Mouse (Mus musculus): ENCODE data around the gene Trp53bp2.

Gene Trp53bp2

GRCm38 (mm10) chr1:182408684-182409327, at the start of gene Trp53bp2:
Gene Trp53bp2, plus strand, starts transcription at chr1:182409172.
- in situ Hi-C loops (cut with MboI, MseI), result no loop called here

DNA sequence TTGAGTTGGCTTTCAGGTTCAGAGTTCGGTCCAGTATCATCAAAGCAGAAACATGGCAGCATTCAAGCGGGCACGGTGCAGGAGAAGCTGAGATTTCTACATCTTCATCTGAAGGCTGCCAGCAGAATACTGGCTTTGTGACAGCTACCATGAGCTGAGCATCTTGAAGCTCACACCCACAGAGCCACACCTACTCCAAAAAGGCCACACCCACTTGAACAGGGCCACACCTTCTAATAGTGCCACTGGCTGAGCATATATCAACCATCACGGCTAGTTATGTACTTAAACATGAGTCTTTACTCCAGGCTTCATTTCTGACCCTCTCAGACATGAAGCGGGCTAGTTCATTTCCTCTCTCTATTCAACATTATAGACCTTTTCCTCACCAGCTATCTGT, 46.3 kb upstream of the Trp53bp2 start:
- in situ Hi-C loops (cut with MboI, MseI), result no loop called here

DNA sequence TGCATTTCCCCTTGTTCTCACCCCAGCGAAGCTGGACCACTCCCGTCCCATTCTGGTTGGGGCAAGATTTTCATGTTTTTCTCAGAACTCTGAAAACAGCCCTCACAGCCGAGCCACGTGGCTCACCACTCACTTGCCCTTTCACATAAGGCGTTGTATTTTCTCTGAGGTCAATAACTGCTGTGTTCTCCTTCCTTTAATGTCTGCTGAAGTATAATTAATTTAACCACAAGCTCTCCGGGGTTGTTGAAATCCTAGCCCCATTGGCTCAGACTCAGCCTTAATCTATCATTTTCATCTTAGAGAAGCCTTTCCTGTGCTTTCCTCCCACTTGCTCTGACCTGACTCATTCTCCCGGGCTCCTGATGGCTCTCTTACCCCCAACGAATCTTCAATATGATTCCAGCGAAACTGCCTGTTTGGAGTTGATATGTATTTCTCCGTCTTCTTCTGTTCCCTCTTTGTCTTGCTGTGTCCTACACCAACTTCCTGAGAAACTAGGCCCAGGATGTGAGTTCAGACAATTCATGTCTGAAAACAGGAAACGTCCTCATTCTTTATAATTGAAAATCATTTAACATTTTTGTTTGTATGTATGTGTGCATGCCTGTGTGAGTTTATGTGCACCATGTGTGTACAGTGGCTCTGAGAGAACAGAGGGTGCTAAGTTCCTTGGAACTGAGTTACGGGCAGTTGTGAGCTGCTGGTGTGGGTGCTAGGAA, 45.1 kb upstream of the Trp53bp2 start:
- in situ Hi-C loops (cut with MboI, MseI), result no loop called here

DNA sequence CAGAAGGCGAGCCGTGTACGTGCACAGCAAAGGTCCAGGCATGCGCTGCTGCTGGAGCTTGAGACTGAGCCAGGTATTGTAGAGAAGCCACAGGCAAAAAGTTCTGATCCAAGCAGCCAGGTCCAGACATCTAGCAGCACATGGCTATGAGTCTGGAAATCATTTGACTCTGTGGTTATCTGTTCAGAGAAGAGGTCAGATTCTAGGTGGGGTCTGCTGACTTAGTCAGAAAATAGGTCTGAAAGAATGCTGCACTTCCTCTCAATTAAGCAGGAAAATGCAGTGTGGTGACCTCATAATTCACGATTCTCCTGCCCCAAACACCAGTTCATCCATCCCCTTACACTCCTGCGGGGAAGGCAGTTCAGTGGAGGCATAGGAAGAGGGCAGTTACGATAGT, 40.7 kb upstream of the Trp53bp2 start:
- in situ Hi-C loops (cut with MboI, MseI), result no loop called here

GRCm38 (mm10) chr1:182368782-182369181, 40.2 kb upstream of the Trp53bp2 start:
- in situ Hi-C loops (cut with MboI, MseI), result no loop called here

- in situ Hi-C loops (cut with MboI, MseI), result no loop called here
These were observed 39.5 kb upstream of the Trp53bp2 start for GRCm38 (mm10) chr1:182369435-182369834.

DNA sequence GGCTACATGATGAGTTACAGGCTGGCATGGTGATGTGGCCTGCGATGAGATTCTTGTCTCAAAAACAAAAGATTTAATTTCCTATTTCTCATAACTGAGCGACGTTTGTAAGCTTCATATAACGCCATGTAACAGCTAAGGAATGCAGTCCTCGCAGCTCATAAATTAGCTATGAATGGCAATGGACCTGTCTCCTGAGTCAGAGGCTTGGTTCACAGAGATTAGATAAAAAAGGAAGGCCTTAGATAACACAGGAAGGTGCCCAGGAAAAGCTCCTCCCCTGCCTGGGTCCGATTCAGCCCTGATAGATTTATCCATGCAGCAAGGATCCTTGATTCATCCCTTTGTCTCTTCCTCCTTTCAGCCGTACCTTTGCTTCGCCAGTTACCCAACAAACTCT, 37.1 kb upstream of the Trp53bp2 start:
- in situ Hi-C loops (cut with MboI, MseI), result no loop called here

GRCm38 (mm10) chr1:182376221-182376620, 32.8 kb upstream of the Trp53bp2 start:
- in situ Hi-C loops (cut with MboI, MseI), result no loop called here

DNA sequence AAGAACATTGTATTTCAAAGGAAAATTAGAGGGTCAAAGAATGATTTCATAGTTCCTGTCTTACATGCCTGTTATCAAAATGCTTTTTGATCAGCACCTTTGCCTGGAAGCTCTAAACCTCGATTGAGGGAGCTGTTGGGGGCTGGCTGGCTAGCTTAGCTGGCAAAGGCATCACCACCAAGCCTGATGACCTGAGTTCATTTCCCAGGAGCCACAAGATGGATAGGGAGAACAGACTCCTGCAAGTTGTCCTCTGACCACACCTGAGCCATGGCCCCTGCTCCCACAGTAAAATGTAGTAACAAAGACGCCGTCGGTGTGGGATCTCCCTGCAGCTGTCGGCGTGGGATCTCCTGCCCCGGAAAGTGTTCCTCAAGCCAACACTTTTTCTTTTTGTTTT, 32.1 kb upstream of the Trp53bp2 start:
- in situ Hi-C loops (cut with MboI, MseI), result no loop called here

DNA sequence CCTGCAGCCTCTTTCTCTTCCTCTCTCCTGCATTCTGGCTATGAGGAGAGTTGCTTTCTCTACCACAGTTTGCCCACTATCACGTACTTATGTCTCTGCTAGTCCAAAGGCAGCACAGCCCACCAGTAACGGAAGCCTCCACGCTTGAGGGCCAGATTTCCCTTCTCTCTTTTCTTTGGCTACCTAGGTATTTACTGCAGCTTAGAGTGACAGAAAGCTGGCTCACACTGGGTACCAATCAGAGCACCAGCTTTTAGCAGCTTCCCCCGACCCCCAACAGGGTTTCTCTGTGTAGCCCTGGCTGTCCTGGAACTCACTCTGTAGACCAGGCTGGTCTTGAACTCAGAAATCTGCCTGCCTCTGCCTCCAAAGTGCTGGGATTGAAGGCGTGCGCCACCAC, 31.5 kb upstream of the Trp53bp2 start:
- in situ Hi-C loops (cut with MboI, MseI), result no loop called here

- in situ Hi-C loops (cut with MboI, MseI), result no loop called here
These were observed 30.7 kb upstream of the Trp53bp2 start for GRCm38 (mm10) chr1:182378205-182378835.

DNA sequence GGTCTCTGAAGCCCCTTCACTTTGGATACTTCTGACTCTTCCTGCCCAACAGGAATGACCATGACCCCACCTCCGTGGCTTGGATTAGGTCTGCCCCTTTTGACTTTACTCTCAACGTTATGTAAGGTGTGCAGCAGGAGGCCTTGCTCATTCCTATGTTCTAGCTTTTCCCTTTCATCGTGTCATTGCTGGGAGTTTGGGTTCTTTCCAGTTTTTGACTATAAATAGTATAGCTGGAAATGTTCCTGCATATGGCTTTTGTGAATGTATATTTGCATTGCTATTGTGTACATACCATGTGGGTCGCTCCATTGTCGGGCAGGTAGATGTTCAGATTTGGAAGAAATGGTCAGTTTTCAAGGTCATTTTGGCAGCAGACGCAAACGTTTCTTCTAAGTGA, 30.1 kb upstream of the Trp53bp2 start:
- in situ Hi-C loops (cut with MboI, MseI), result no loop called here

- in situ Hi-C loops (cut with MboI, MseI), result no loop called here
These were observed 28.3 kb upstream of the Trp53bp2 start for GRCm38 (mm10) chr1:182380683-182381082.

- in situ Hi-C loops (cut with MboI, MseI), result no loop called here
These were observed 27.6 kb upstream of the Trp53bp2 start for GRCm38 (mm10) chr1:182381327-182381726.

DNA sequence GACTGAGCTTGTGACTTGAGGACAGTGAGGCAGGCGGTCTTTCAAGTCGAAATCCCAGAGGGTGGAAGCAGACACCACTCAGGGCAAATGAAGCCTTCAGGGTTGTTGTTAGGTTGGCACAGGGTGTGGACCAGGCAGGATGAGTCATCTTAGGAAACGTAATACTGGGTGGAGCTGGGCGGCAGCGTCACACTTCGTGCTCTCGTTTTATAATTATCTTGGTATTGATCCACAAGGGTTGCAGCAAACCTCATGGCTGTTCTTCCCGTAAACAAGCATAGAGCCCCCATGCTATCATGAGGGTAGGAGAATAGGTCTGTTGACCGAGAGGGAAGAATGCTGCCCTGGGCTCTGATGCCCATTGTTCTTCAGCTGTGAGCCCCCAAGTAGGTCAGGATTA, 25.9 kb upstream of the Trp53bp2 start:
- in situ Hi-C loops (cut with MboI, MseI), result no loop called here

GRCm38 (mm10) chr1:182386449-182386848, 22.5 kb upstream of the Trp53bp2 start:
- in situ Hi-C loops (cut with MboI, MseI), result no loop called here

GRCm38 (mm10) chr1:182388729-182389128, 20.2 kb upstream of the Trp53bp2 start:
- in situ Hi-C loops (cut with MboI, MseI), result no loop called here

- in situ Hi-C loops (cut with MboI, MseI), result no loop called here
These were observed 10.8 kb upstream of the Trp53bp2 start for GRCm38 (mm10) chr1:182398171-182398570.

DNA sequence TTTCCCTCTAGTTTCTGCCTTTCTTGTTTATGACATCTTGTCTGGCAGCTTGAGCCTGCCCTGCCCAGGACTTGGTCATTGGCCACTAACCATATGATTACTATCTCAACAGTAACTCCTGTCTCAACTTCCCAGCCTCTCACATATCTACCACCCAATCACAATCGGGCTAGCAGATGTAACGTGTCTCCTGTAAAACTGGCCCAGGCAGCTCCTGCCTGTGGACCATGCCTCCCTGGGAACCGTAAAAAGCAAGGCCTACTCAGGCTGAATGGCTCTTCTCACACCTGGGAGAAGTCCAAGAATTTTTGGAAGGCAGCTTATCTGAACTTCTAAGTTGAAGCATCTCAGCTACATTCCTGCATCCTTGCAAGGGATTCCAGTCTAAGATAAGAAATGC, 10.2 kb upstream of the Trp53bp2 start:
- in situ Hi-C loops (cut with MboI, MseI), result no loop called here

- in situ Hi-C loops (cut with MboI, MseI), result no loop called here
These were observed 9.8 kb upstream of the Trp53bp2 start for GRCm38 (mm10) chr1:182399205-182399604.

DNA sequence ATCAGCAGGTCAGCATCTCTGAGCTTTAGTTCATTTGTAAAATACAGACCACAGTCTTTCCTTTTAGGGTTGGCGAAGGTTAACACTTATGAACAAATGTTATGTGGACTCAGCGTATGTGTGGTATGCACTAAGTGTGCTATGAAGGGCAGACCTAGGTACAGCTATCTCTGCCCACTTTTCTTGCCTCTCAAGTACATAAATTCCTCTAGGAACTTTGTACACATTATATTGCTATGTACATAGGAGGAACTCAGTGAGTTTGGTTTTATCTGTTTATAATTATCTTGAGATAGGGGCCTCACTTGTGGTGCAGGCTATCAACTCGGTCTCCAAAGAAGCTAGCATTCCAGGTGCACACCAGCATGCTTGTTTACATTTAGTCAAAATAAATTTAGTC, 9.1 kb upstream of the Trp53bp2 start:
- in situ Hi-C loops (cut with MboI, MseI), result no loop called here

GRCm38 (mm10) chr1:182403076-182403475, 5.9 kb upstream of the Trp53bp2 start:
- in situ Hi-C loops (cut with MboI, MseI), result no loop called here

DNA sequence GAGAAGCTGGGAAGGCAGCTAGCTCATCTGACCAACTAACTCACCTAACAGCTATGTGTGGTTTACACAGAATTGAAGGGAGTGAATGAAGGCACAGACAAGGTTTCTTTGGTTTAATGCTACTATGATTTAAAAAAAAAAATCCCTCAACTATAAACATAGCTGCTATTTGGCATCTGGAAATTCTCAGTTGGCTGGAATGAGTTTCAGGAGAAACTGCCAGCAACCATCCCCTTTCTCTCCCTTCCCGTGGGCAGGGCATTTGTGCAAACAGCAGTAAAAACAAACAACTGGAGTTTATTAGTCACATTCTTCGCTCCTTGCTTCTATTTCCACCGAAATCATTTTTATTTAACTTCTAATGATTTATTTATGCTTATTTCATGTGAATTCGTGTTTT, 2.4 kb upstream of the Trp53bp2 start:
- in situ Hi-C loops (cut with MboI, MseI), result no loop called here
